Mouse (Mus musculus): Measurements from ENCODE around the gene 2810408A11Rik. TPM values are rescaled to one million over a fixed set of nuclear protein-coding genes. Genes with fewer than 3 reads are reported as not detected.
"Not testable (repeated sequence)": the region's sequence is repeated elsewhere in the genome, so short reads cannot be mapped to it uniquely, and the experiment has no call there.

2810408A11Rik gene
- polyA plus RNA-seq, 1 experiment from 2014 or later, result 5.4 TPM

GRCm38 (mm10) chr11:69933066-69933465, 32.3 kb upstream of the 2810408A11Rik start:
- Histone ChIP-seq H3K9me3 (ENCODE audit: control insufficient read depth, low read length) (no peaks in the 10 kb centered on the region), H3K36me3 (ENCODE audit: control insufficient read depth, insufficient read depth, low read length) (no peaks in the 10 kb centered on the region), H3K4me3 (ENCODE audit: low read length) (no peak overlapping the region), H3K27me3 (replicated peaks; ENCODE audit: control insufficient read depth, insufficient read depth, low read length) (0 out of 2 replicates have a peak, but pooled peaks cover 3% of the 10 kb centered on the region), H3K27ac (ENCODE audit: low read length) (no peak overlapping the region), H3K4me1 (ENCODE audit: control insufficient read depth, insufficient read depth, low read length) (peaks cover 31% of the 10 kb centered on the region), H3K4me2 (ENCODE audit: low read depth, low read length) (no peak overlapping the region), H3K9ac (ENCODE audit: low read depth, low read length) (no peak overlapping the region)
- 69% methylated on average over 4 of the region's 4 CpGs for WGBS
- ATAC-seq, result no peak

- Histone ChIP-seq H3K4me2 (ENCODE audit: low read depth, low read length) (no peak overlapping the region), H3K4me1 (ENCODE audit: control insufficient read depth, insufficient read depth, low read length) (peaks cover 24% of the 10 kb centered on the region), H3K9me3 (ENCODE audit: control insufficient read depth, low read length) (no peaks in the 10 kb centered on the region), H3K4me3 (ENCODE audit: low read length) (no peak overlapping the region), H3K36me3 (ENCODE audit: control insufficient read depth, insufficient read depth, low read length) (no peaks in the 10 kb centered on the region), H3K27me3 (replicated peaks; ENCODE audit: control insufficient read depth, insufficient read depth, low read length) (no peaks in the 10 kb centered on the region), H3K9ac (ENCODE audit: low read depth, low read length) (no peak overlapping the region), H3K27ac (ENCODE audit: low read length) (no peak overlapping the region)
- no peak for ATAC-seq
- WGBS, result 45% methylated on average over 3 of the region's 3 CpGs
These were observed 31.5 kb upstream of the 2810408A11Rik start for GRCm38 (mm10) chr11:69932254-69932653.

GRCm38 (mm10) chr11:69931769-69932168, 31.0 kb upstream of the 2810408A11Rik start:
- ATAC-seq, result no peak
- Histone ChIP-seq H3K9me3 (ENCODE audit: control insufficient read depth, low read length) (no peaks in the 10 kb centered on the region), H3K27me3 (replicated peaks; ENCODE audit: control insufficient read depth, insufficient read depth, low read length) (no peaks in the 10 kb centered on the region), H3K36me3 (ENCODE audit: control insufficient read depth, insufficient read depth, low read length) (no peaks in the 10 kb centered on the region), H3K4me2 (ENCODE audit: low read depth, low read length) (no peak overlapping the region), H3K4me3 (ENCODE audit: low read length) (no peak overlapping the region), H3K4me1 (ENCODE audit: control insufficient read depth, insufficient read depth, low read length) (peaks cover 19% of the 10 kb centered on the region), H3K27ac (ENCODE audit: low read length) (no peak overlapping the region), H3K9ac (ENCODE audit: low read depth, low read length) (no peak overlapping the region)
- WGBS, result 74% methylated on average over 8 of the region's 8 CpGs

GRCm38 (mm10) chr11:69930967-69931537, 30.3 kb upstream of the 2810408A11Rik start:
- Histone ChIP-seq H3K36me3 (ENCODE audit: control insufficient read depth, insufficient read depth, low read length) (no peaks in the 10 kb centered on the region), H3K4me2 (ENCODE audit: low read depth, low read length) (no peak overlapping the region), H3K4me3 (ENCODE audit: low read length) (no peak overlapping the region), H3K27me3 (replicated peaks; ENCODE audit: control insufficient read depth, insufficient read depth, low read length) (no peaks in the 10 kb centered on the region), H3K9ac (ENCODE audit: low read depth, low read length) (no peak overlapping the region), H3K9me3 (ENCODE audit: control insufficient read depth, low read length) (no peaks in the 10 kb centered on the region), H3K27ac (ENCODE audit: low read length) (no peak overlapping the region), H3K4me1 (ENCODE audit: control insufficient read depth, insufficient read depth, low read length) (peaks cover 13% of the 10 kb centered on the region)
- 70% methylated on average over 3 of the region's 3 CpGs for WGBS
- ATAC-seq, result no peak

- WGBS, result 89% methylated on average over 8 of the region's 8 CpGs
- H3K4me2 ChIP-seq (ENCODE audit: low read depth, low read length); H3K36me3 ChIP-seq (ENCODE audit: control insufficient read depth, insufficient read depth, low read length); H3K27ac ChIP-seq (ENCODE audit: low read length); ATAC-seq; H3K27me3 ChIP-seq (replicated peaks; ENCODE audit: control insufficient read depth, insufficient read depth, low read length); H3K4me3 ChIP-seq (ENCODE audit: low read length); H3K9ac ChIP-seq (ENCODE audit: low read depth, low read length); H3K4me1 ChIP-seq (ENCODE audit: control insufficient read depth, insufficient read depth, low read length); H3K9me3 ChIP-seq (ENCODE audit: control insufficient read depth, low read length): not testable (repeated sequence)
These were observed 29.4 kb upstream of the 2810408A11Rik start for GRCm38 (mm10) chr11:69930176-69930575.

GRCm38 (mm10) chr11:69929712-69930111, 28.9 kb upstream of the 2810408A11Rik start:
- H3K4me2 ChIP-seq (ENCODE audit: low read depth, low read length), result no peak overlapping the region
- H3K27ac ChIP-seq (ENCODE audit: low read length), result no peak overlapping the region
- no peaks in the 10 kb centered on the region for H3K36me3 ChIP-seq (ENCODE audit: control insufficient read depth, insufficient read depth, low read length)
- peaks cover 3% of the 10 kb centered on the region for H3K4me1 ChIP-seq (ENCODE audit: control insufficient read depth, insufficient read depth, low read length)
- no peak overlapping the region for H3K9ac ChIP-seq (ENCODE audit: low read depth, low read length)
- no peaks in the 10 kb centered on the region for H3K9me3 ChIP-seq (ENCODE audit: control insufficient read depth, low read length)
- H3K27me3 ChIP-seq (replicated peaks; ENCODE audit: control insufficient read depth, insufficient read depth, low read length), result no peaks in the 10 kb centered on the region
- no peak for ATAC-seq
- H3K4me3 ChIP-seq (ENCODE audit: low read length), result no peak overlapping the region
- WGBS, result 56% methylated on average over 4 of the region's 4 CpGs

GRCm38 (mm10) chr11:69927501-69927900, 26.7 kb upstream of the 2810408A11Rik start:
- 94% methylated on average over 2 of the region's 2 CpGs for WGBS
- no peak overlapping the region for H3K27ac ChIP-seq (ENCODE audit: low read length)
- no peak overlapping the region for H3K9ac ChIP-seq (ENCODE audit: low read depth, low read length)
- ATAC-seq, result no peak
- no peak overlapping the region for H3K4me3 ChIP-seq (ENCODE audit: low read length)
- 0 out of 2 replicates have a peak, but pooled peaks cover 2% of the 10 kb centered on the region for H3K4me1 ChIP-seq (ENCODE audit: control insufficient read depth, insufficient read depth, low read length)
- H3K36me3 ChIP-seq (ENCODE audit: control insufficient read depth, insufficient read depth, low read length), result no peaks in the 10 kb centered on the region
- no peak overlapping the region for H3K4me2 ChIP-seq (ENCODE audit: low read depth, low read length)
- H3K9me3 ChIP-seq (ENCODE audit: control insufficient read depth, low read length), result no peaks in the 10 kb centered on the region
- no peaks in the 10 kb centered on the region for H3K27me3 ChIP-seq (replicated peaks; ENCODE audit: control insufficient read depth, insufficient read depth, low read length)

- H3K4me1 ChIP-seq (ENCODE audit: control insufficient read depth, insufficient read depth, low read length), result peaks cover 16% of the 10 kb centered on the region
- H3K9ac ChIP-seq (ENCODE audit: low read depth, low read length), result peak overlapping the region; percentile 31; the same call in 1 of the 2 replicates
- no peaks in the 10 kb centered on the region for H3K36me3 ChIP-seq (ENCODE audit: control insufficient read depth, insufficient read depth, low read length)
- peak overlapping the region; percentile 53; the same call in 1 of the 2 replicates for H3K4me2 ChIP-seq (ENCODE audit: low read depth, low read length)
- WGBS, result 59% methylated on average over 3 of the region's 3 CpGs
- H3K4me3 ChIP-seq (ENCODE audit: low read length), result no peak overlapping the region
- peak overlapping the region; percentile 98; the same call in 1 of the 2 replicates for H3K27ac ChIP-seq (ENCODE audit: low read length)
- no peaks in the 10 kb centered on the region for H3K27me3 ChIP-seq (replicated peaks; ENCODE audit: control insufficient read depth, insufficient read depth, low read length)
- no peak for ATAC-seq
- H3K9me3 ChIP-seq (ENCODE audit: control insufficient read depth, low read length), result no peaks in the 10 kb centered on the region
These were observed 22.0 kb upstream of the 2810408A11Rik start for GRCm38 (mm10) chr11:69922796-69923195.

GRCm38 (mm10) chr11:69922012-69922756, 21.4 kb upstream of the 2810408A11Rik start:
- 3% methylated on average over 12 of the region's 12 CpGs for WGBS
- no peaks in the 10 kb centered on the region for H3K9me3 ChIP-seq (ENCODE audit: control insufficient read depth, low read length)

More at GRCm38 (mm10) chr11:69922012-69922756, 21.4 kb upstream of the 2810408A11Rik start:
- H3K36me3 ChIP-seq (ENCODE audit: control insufficient read depth, insufficient read depth, low read length), result peaks cover 6% of the 10 kb centered on the region
- peak overlapping the region; percentile 74 for H3K9ac ChIP-seq (ENCODE audit: low read depth, low read length)
- H3K4me3 ChIP-seq (ENCODE audit: low read length), result peak overlapping the region; percentile 55
- peak overlapping the region; percentile 53 for H3K4me2 ChIP-seq (ENCODE audit: low read depth, low read length)
- H3K27me3 ChIP-seq (replicated peaks; ENCODE audit: control insufficient read depth, insufficient read depth, low read length), result no peaks in the 10 kb centered on the region
- ATAC-seq, result no peak
- peaks cover 19% of the 10 kb centered on the region for H3K4me1 ChIP-seq (ENCODE audit: control insufficient read depth, insufficient read depth, low read length)
- H3K27ac ChIP-seq (ENCODE audit: low read length), result peak overlapping the region; percentile 98

All from intestine, embryonic 16.5 days (tissue).